Mouse (Mus musculus): ENCODE data around the gene Pan2.

DNA sequence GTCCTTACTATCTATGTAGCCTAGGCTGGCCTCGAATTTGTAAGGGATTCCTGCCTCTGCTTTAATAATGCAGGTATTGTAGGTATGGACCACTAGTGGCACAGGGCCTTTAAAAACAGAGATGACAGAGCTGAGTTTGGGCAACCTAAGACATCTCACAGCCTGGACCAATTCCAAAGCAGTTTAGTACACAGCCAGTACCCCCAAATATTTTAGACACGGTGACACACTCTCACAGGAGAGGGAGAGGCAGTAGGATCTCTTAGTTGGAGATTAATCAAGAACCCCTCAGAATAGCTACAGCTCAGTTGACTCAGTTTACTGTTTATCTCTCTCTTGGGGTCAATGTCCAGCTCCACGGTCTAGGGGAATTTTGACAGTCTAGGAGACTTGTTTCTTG is 778 bp upstream of the Pan2 start:
- TF ChIP-seq TAL1 (IDR thresholded peaks at IDR 0.05; ENCODE audit: low read length): no peak
- TF ChIP-seq GATA1 (IDR thresholded peaks at IDR 0.05; ENCODE audit: low read length): no peak

Data from erythroblast, embryonic 14.5 days (primary cell).